Mouse (Mus musculus): ENCODE data around the gene Fcer1g. TPM values are rescaled to one million over a fixed set of nuclear protein-coding genes. Genes with fewer than 3 reads are reported as not detected.

The Fcer1g gene
- polyA plus RNA-seq, 1 experiment from 2014 or later, result 19.9 TPM

DNA sequence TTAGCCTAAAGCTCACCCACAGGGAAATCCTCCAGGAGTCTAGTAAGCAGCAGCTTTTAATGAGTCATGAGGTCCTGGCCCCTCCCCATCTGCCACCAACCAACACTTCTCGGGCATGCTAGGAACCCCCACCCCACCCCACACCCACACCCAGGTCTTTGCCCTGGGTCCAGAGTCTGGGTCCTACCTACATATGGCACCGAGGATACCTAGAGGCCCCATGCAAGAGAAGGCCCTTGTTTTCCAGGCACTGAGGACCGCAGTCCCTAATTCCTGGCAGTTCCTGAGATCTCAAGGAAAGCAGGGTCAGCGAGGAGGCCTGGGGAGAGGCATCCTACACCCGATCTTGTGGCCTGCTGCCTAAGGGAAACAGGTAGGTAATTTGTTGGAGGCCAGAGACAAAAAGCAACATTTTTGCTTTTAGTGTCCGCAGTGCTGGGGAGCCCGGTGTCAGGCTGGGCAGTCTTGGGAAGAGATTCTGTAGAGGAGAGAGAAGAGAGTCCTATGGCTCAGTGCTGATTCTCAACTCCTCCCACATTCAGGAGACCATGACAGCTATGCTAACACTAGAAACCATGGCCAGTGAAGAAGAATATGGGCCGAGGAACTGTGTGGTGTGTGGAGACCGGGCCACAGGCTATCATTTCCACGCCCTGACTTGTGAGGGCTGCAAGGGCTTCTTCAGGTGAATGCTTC, 20.2 kb downstream of the Fcer1g start, which contains the start of gene Nr1i3:
Gene Nr1i3, plus strand, starts transcription at position 170 of the 696 bp plus-strand sequence.
- no peak for DNase-seq (ENCODE audit: low spot score)
- ATAC-seq (replicated peaks; ENCODE audit: insufficient number of reproducible peaks, low FRiP score, low TSS enrichment, low read depth), result no peak

DNA sequence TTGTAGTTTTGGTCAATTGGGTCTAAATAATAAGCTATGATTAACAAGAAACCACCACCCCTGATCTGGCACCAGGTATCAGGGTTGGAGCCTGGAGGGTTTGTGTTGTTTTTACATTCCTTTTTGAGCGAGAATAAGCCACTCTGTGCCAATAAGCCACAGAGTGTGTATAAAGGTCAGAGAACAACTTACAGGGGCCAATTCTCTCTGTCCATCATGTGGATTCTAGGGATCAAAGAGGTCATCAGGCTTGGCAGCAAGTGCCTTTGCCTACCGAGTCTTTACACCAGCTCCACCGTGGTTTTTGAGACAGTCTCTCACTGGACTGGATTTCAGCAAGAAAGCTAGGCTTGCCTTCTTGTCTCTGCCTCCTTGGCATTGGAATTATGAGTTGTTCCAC, 21.3 kb downstream of the Fcer1g start:
- Histone ChIP-seq H3K9me3 (replicated peaks; ENCODE audit: control insufficient read depth, low read length) (no peaks in the 10 kb centered on the region), H3K4me3 (ENCODE audit: low read depth, low read length) (no peak overlapping the region), H3K27me3 (ENCODE audit: control insufficient read depth, insufficient read depth, low read length) (no peaks in the 10 kb centered on the region), H3K4me1 (ENCODE audit: control insufficient read depth, insufficient read depth, low read length) (no peaks in the 10 kb centered on the region), H3K9ac (replicated peaks; ENCODE audit: low read length) (no peak overlapping the region), H3K36me3 (replicated peaks; ENCODE audit: control insufficient read depth, insufficient read depth, low read depth, low read length) (no peaks in the 10 kb centered on the region), H3K27ac (replicated peaks; ENCODE audit: low read depth, low read length) (no peak overlapping the region), H3K4me2 (ENCODE audit: low read depth, low read length) (no peak overlapping the region)
- ATAC-seq (replicated peaks; ENCODE audit: insufficient number of reproducible peaks, low FRiP score, low TSS enrichment, low read depth) (no peak), DNase-seq (ENCODE audit: low spot score) (no peak)
- WGBS, result 33% methylated on average over 3 of the region's 3 CpGs

More for the DNA sequence above, 20.2 kb downstream of the Fcer1g start, which contains the start of gene Nr1i3:
- no peak within 1 kb of the TSS for H3K27ac ChIP-seq (replicated peaks; ENCODE audit: low read depth, low read length)
- no peak within 1 kb of the TSS for H3K4me3 ChIP-seq (ENCODE audit: low read depth, low read length)
- no peaks in the 10 kb centered on the region for H3K4me1 ChIP-seq (ENCODE audit: control insufficient read depth, insufficient read depth, low read length)
- H3K36me3 ChIP-seq (replicated peaks; ENCODE audit: control insufficient read depth, insufficient read depth, low read depth, low read length), result no peaks in the 10 kb centered on the region
- H3K9me3 ChIP-seq (replicated peaks; ENCODE audit: control insufficient read depth, low read length), result no peaks in the 10 kb centered on the region
- no peaks in the 10 kb centered on the region for H3K27me3 ChIP-seq (ENCODE audit: control insufficient read depth, insufficient read depth, low read length)
- WGBS, result 72% methylated on average over 10 of the region's 10 CpGs
- H3K9ac ChIP-seq (replicated peaks; ENCODE audit: low read length), result no peak within 1 kb of the TSS
- no peak within 1 kb of the TSS for H3K4me2 ChIP-seq (ENCODE audit: low read depth, low read length)

DNA sequence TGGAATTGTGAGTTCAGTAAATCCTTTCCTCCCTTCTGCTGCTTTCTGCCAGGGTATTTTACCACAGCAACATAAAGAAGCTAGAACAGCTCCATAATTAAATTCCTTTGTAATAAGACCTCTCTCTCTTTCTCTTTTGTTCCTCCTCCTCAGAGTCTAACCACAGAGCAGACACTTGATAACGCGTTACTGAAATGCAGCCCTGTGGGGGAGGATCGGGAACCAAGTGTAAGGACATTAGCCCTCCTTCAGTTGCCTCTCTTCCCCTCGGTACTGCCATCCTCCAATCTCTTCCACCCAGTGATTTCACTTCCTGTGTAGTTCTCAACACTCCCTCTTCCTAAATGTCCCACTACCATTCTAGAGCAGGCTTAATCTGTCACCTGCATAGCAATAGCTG, 24.8 kb downstream of the Fcer1g start:
- ATAC-seq (replicated peaks; ENCODE audit: insufficient number of reproducible peaks, low FRiP score, low TSS enrichment, low read depth) (no peak), DNase-seq (ENCODE audit: low spot score) (no peak)
- Histone ChIP-seq H3K27ac (replicated peaks; ENCODE audit: low read depth, low read length) (no peak overlapping the region), H3K9ac (replicated peaks; ENCODE audit: low read length) (no peak overlapping the region), H3K4me2 (ENCODE audit: low read depth, low read length) (no peak overlapping the region), H3K9me3 (replicated peaks; ENCODE audit: control insufficient read depth, low read length) (no peaks in the 10 kb centered on the region), H3K4me1 (ENCODE audit: control insufficient read depth, insufficient read depth, low read length) (no peaks in the 10 kb centered on the region), H3K4me3 (ENCODE audit: low read depth, low read length) (no peak overlapping the region), H3K36me3 (replicated peaks; ENCODE audit: control insufficient read depth, insufficient read depth, low read depth, low read length) (no peaks in the 10 kb centered on the region), H3K27me3 (ENCODE audit: control insufficient read depth, insufficient read depth, low read length) (no peaks in the 10 kb centered on the region)
- WGBS, result 24% methylated on average over 4 of the region's 4 CpGs

DNA sequence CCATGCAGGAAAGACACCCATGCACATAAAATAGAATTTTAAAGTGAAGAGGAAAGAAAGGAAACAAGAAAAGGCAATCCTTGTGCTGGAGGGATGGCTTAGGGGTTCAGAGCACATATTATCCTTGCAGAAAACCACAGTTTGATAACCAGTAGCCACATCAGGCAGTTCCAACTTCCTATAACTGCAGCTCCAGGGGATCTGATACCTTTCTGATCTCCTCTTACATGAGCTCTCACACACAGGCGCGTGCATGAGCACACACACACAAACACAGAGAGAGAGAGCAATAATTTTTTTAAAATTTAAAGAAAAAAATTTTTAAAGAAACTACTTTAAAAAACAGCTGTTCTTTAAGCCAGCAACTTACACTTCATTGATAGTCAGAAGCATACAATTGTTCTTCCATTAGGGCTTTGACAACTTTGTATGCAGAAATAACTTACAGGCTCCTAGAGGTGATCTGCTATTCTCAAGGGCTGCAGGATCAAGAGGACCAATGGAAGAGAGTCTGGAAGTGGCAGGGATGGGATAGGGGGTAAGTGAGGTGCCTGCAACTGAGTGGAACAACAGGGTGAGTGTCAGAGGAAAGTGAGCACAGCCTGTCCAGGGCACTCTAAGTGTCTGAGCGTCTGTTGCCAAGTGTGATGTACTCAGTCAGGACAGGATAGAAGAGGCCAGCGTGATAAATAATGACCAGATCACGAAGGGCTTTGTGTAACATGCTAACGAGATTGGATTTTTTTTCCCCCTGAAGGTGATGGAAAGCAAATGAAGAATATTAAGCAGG, 28.3 kb downstream of the Fcer1g start:
- no peak for ATAC-seq (replicated peaks; ENCODE audit: insufficient number of reproducible peaks, low FRiP score, low TSS enrichment, low read depth)
- WGBS, result 82% methylated on average over 6 of the region's 6 CpGs

DNA sequence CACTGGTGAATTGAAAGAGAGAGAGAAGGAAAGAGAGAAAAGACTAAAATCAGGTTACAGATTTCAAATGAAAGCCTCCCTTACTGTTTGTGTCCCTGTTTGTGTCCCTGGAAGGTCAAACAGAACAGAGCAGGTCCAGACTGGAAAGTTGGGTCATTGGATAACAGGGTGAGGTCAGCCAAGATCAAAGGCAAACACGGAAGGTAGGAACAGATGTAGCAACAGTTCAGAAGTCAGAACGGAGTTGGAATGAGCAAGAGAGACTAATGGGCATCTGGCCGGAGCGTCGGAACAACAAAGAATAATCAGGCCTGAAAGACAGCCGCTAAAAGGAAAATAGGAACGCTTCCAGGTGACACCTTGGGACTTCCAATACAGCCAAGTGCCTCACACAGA, 29.9 kb downstream of the Fcer1g start:
- ATAC-seq (replicated peaks; ENCODE audit: insufficient number of reproducible peaks, low FRiP score, low TSS enrichment, low read depth) (no peak), DNase-seq (ENCODE audit: low spot score) (no peak)
- Histone ChIP-seq H3K27me3 (ENCODE audit: control insufficient read depth, insufficient read depth, low read length) (no peaks in the 10 kb centered on the region), H3K36me3 (replicated peaks; ENCODE audit: control insufficient read depth, insufficient read depth, low read depth, low read length) (no peaks in the 10 kb centered on the region), H3K4me3 (ENCODE audit: low read depth, low read length) (no peak overlapping the region), H3K4me2 (ENCODE audit: low read depth, low read length) (no peak overlapping the region), H3K9me3 (replicated peaks; ENCODE audit: control insufficient read depth, low read length) (no peaks in the 10 kb centered on the region), H3K4me1 (ENCODE audit: control insufficient read depth, insufficient read depth, low read length) (no peaks in the 10 kb centered on the region), H3K27ac (replicated peaks; ENCODE audit: low read depth, low read length) (no peak overlapping the region), H3K9ac (replicated peaks; ENCODE audit: low read length) (no peak overlapping the region)
- WGBS, result 53% methylated on average over 7 of the region's 7 CpGs

More for the DNA sequence above, 28.3 kb downstream of the Fcer1g start:
- Histone ChIP-seq H3K4me3 (ENCODE audit: low read depth, low read length) (no peak overlapping the region), H3K9ac (replicated peaks; ENCODE audit: low read length) (no peak overlapping the region), H3K27ac (replicated peaks; ENCODE audit: low read depth, low read length) (no peak overlapping the region), H3K9me3 (replicated peaks; ENCODE audit: control insufficient read depth, low read length) (no peaks in the 10 kb centered on the region), H3K27me3 (ENCODE audit: control insufficient read depth, insufficient read depth, low read length) (no peaks in the 10 kb centered on the region), H3K4me2 (ENCODE audit: low read depth, low read length) (no peak overlapping the region), H3K4me1 (ENCODE audit: control insufficient read depth, insufficient read depth, low read length) (no peaks in the 10 kb centered on the region), H3K36me3 (replicated peaks; ENCODE audit: control insufficient read depth, insufficient read depth, low read depth, low read length) (no peaks in the 10 kb centered on the region)
- no peak for DNase-seq (ENCODE audit: low spot score)

DNA sequence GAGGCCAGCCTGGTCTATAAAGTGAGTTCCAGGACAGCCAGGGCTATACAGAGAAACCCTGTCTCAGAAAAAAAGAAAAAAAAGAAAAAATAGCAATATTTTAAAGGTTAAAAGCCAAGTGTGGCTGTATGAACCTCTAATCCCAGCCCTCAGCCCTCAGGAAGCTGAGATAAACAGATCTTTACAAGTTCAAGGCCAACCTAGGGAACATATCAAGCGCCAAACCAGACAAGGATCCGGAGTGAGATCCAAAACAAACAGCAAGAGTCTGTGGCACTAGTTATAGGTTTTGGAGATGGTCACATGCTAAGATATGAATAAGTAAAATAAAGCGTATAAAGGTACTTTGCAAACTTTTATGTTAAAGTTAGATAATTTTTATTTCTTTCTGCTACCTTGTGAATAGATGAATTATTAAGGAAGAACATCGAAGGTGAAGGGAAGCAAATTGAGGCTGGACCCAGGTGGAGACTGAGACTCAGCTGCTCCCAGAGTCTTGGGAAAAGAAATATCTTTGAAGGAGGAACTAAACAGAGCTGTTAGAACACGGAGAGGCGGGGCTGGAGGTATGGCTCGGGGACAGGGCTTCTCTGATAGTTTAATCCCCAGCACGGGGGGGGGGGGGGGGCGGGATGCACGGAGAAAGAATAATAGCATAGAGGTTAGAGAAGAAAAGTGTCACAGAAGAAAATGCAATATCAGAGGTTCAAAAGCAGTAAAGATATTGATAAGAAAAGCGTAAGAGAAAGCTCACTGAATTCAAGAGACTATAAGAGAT, 30.5 kb downstream of the Fcer1g start:
- Histone ChIP-seq H3K4me2 (ENCODE audit: low read depth, low read length) (no peak overlapping the region), H3K4me3 (ENCODE audit: low read depth, low read length) (no peak overlapping the region), H3K9me3 (replicated peaks; ENCODE audit: control insufficient read depth, low read length) (no peaks in the 10 kb centered on the region), H3K27me3 (ENCODE audit: control insufficient read depth, insufficient read depth, low read length) (no peaks in the 10 kb centered on the region), H3K4me1 (ENCODE audit: control insufficient read depth, insufficient read depth, low read length) (no peaks in the 10 kb centered on the region), H3K27ac (replicated peaks; ENCODE audit: low read depth, low read length) (no peak overlapping the region), H3K9ac (replicated peaks; ENCODE audit: low read length) (no peak overlapping the region), H3K36me3 (replicated peaks; ENCODE audit: control insufficient read depth, insufficient read depth, low read depth, low read length) (no peaks in the 10 kb centered on the region)
- ATAC-seq (replicated peaks; ENCODE audit: insufficient number of reproducible peaks, low FRiP score, low TSS enrichment, low read depth) (no peak), DNase-seq (ENCODE audit: low spot score) (no peak)
- WGBS, result 54% methylated on average over 10 of the region's 11 CpGs

DNA sequence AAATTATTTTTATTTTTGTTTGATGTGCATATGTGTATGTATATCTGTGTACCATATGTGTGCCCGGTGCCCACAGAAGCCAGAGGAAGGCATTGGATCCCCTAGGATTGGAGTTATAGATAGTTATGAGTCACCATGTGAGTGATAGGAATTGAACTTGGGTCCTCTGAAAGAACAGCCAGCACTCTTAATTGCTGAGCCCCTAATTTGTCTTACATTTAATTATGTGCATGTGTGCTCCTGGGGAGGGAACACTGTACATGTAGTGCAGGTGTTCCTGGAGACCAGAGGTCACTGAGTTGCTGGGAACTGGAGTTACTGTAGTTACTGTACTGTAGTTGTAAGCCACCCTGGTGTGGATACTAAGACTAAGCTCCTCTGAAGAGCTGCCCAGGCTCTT, 33.4 kb downstream of the Fcer1g start:
- no peak overlapping the region for H3K4me2 ChIP-seq (ENCODE audit: low read depth, low read length)
- DNase-seq (ENCODE audit: low spot score) (no peak), ATAC-seq (replicated peaks; ENCODE audit: insufficient number of reproducible peaks, low FRiP score, low TSS enrichment, low read depth) (no peak)
- no peaks in the 10 kb centered on the region for H3K36me3 ChIP-seq (replicated peaks; ENCODE audit: control insufficient read depth, insufficient read depth, low read depth, low read length)
- H3K9ac ChIP-seq (replicated peaks; ENCODE audit: low read length), result no peak overlapping the region
- peaks cover 8% of the 10 kb centered on the region for H3K27me3 ChIP-seq (ENCODE audit: control insufficient read depth, insufficient read depth, low read length)
- no peak overlapping the region for H3K4me3 ChIP-seq (ENCODE audit: low read depth, low read length)
- peaks cover 3% of the 10 kb centered on the region; the same call in 1 of the 2 replicates for H3K4me1 ChIP-seq (ENCODE audit: control insufficient read depth, insufficient read depth, low read length)
- no peaks in the 10 kb centered on the region for H3K9me3 ChIP-seq (replicated peaks; ENCODE audit: control insufficient read depth, low read length)
- no peak overlapping the region for H3K27ac ChIP-seq (replicated peaks; ENCODE audit: low read depth, low read length)
- 90% methylated on average over 1 of the region's 1 CpGs for WGBS
